Mouse (Mus musculus) layer of hippocampus, postnatal 25 days (tissue): Measurements from ENCODE around the gene Gm21887. TPM values are rescaled to one million over a fixed set of nuclear protein-coding genes. Genes with fewer than 3 reads are reported as not detected.
"Not testable (repeated sequence)": the region's sequence is repeated elsewhere in the genome, so short reads cannot be mapped to it uniquely, and the experiment has no call there.

Source experiments
- DNase-seq, 2 experiments: peaks; one replicate each; pipeline ENCODE4 v3.0.0; 2022; ENCODE audit warnings: mixed read lengths in 2 of 2, low spot score in 1 of 2; ENCODE audit errors: extremely low spot score in 1 of 2
- total RNA-seq, 2 experiments: library from RNA; stranded (reverse); gene quantifications; 2 replicates each; pipeline ENCODE4 v1.2.3; 2021

Gene Gm21887
- total RNA-seq, 2 experiments from 2014 or later: 65.7 to 260 TPM

DNA sequence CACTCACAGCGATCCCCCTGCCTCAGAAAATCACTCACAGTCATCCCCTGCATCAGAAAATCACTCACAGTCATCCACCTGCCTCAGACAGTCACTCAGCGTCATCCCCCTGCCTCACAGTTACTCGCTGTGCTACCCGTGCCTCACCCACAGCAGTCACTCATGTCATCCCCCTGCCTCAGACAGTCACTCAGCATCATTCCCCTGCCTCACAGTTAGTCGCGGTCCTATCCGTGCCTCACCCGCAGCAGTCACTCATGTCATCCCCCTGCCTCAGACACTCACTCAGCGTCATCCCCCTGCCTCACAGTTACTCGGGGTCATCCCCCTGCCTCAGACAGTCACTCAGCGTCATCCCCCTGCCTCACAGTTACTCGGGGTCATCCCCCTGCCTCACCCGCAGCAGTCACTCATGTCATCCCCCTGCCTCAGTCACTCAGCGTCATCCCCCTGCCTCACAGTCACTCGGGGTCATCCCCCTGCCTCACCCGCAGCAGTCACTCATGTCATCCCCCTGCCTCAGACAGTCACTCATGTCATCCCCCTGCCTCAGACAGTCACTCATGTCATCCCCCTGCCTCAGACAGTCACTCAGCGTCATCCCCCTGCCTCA is 13.4 kb upstream of the Gm21887 start:
- DNase-seq: peak in 1 of 2 experiments; percentile 55

DNA sequence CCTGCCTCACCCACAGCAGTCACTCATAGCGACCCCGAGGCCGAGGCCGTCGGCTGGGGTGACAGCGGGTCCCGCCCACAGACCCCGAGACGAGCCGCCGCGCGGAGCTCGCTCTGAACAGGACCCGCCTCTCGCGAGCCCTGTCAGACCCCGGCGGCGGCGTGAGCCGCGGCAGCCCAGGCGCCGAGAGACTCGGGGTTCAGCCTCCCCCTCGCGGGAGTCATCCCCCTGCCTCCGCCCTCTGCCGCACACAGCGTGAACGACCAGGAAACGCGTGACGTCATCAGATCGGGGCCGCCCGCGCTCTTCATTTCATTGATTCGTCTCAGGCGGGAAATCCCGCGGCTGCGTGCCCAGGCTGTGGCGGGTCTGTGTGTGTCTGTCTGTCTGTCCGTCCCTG is 12.5 kb upstream of the Gm21887 start:
- peak; percentile 84 to 90 for DNase-seq

DNA sequence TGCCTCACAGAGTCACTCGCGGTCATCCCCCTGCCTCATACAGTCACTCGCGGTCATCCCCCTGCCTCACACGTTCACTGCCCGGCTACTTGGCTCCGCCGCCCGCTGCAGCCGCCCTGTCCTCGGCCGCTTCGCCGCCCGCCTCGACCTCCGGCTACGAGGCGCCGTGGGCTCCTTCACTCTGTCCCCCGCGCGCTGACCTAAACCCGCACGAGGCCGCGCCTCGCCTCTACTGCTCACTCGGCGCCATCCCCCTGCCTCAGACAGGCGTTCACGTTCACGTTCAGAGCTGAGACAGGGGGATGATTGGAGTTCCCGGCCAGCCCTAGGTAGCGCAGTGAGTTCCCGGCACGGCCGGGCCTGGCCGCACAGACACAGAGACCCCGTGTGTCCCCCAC is 12.0 kb upstream of the Gm21887 start:
- DNase-seq: peak in 1 of 2 experiments; percentile 53

DNA sequence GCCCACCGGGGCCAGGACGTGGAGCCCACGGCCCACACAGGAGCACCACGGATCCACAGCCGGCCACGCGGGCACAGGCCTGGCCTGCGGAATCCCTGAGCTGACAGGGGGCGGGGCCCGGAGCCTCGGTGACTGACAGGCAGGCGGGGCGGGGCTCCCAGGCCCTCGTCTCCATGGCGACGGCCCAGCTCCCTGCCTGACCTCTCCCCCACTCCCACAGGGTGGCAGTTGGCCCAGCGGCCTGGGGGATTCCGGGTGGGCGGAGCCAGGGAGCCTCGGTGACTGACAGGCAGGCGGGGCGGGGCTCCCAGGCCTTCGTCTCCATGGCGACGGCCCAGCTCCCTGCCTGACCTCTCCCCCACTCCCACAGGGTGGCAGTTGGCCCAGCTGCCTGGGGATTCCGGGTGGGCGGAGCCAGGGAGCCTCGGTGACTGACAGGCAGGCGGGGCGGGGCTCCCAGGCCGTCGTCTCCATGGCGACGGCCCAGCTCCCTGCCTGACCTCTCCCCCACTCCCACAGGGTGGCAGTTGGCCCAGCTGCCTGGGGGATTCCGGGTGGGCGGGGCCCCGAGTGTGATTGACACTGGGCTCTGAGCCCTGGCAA is 11.5 kb upstream of the Gm21887 start:
- DNase-seq: peak; percentile 100

DNA sequence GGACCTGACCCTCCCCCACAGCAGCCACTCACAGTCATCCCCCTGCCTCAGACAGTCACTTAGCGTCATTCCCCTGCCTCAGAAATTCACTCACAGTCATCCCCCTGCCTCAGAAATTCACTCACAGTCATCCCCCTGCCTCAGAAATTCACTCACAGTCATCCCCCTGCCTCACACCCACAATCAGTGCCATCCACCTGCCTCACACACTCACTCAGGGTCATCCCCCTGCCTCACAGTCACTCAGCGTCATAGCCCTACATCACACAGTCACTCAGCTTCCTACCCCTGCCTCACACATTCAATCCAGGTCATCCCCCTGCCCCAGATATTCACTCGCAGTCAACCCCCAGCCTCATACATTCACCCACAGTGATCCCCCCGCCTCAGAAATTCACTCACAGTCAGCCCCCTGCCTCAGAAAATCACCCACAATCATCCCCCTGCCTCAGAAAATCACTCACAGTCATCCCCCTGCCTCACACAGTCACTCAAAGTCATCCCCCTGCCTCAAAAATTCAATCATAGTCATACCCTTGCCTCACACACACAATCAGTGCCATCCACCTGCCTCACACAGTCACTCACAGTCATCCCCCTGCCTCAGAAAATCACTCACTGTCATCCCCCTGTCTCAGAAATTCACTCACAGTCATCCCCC is 10.8 kb upstream of the Gm21887 start:
- DNase-seq: not testable (repeated sequence)

DNA sequence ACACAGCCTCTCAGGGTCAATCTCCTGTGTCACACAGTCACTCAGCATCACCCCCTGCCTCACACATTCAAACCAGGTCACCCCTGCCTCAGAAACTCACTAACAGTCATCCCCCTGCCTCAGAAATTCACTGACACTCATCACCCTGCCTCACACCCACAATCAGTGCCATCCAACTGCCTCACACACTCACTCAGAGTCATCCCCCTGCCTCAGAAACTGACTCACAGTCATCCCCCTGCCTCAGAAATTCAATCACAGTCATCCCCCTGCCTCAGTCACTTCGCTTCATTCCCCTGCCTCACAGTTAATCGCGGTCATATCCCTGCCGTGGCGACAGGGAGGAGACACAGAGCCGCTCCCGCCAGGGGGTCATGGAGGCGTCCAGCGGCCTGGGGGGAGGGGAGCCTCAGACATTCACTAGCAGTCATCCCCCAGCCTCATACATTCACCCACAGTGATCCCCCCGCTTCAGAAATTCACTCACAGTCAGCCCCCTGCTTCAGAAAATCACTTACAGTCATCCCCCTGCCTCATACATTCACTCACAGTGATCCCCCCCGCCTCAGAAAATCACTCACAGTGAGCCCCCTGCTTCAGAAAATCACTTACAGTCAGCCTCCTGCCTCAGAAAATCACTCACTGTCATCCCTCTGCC is 10.1 kb upstream of the Gm21887 start:
- peak in 1 of 2 experiments; percentile 56 for DNase-seq

DNA sequence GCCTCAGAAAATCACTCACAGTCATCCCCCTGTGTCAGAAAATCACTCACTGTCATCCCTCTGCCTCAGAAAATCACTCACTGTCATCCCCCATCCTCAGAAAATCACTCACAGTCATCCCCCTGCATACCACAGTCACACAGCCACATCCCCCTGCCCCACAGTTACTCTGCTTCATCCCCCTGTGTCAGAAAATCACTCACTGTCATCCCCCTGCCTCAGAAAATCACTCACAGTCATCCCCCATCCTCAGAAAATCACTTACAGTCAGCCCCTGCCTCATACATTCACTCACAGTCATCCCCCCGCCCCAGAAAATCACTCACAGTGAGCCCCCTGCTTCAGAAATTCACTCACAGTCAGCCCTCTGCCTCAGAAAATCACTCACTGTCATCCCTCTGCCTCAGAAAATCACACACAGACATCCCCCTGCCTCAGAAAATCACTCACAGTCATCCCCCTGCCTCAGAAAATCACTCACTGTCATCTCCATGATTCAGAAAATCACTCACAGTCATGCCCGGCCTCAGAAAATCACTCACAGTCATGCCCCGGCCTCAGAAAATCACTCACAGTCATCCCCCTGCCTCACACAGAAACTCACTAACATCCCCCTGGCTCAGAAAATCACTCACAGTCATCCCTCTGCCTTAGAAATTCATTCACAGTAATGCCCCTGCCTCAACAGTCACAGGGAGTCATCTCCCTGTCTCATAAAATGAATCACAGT is 9.4 kb upstream of the Gm21887 start:
- not testable (repeated sequence) for DNase-seq

DNA sequence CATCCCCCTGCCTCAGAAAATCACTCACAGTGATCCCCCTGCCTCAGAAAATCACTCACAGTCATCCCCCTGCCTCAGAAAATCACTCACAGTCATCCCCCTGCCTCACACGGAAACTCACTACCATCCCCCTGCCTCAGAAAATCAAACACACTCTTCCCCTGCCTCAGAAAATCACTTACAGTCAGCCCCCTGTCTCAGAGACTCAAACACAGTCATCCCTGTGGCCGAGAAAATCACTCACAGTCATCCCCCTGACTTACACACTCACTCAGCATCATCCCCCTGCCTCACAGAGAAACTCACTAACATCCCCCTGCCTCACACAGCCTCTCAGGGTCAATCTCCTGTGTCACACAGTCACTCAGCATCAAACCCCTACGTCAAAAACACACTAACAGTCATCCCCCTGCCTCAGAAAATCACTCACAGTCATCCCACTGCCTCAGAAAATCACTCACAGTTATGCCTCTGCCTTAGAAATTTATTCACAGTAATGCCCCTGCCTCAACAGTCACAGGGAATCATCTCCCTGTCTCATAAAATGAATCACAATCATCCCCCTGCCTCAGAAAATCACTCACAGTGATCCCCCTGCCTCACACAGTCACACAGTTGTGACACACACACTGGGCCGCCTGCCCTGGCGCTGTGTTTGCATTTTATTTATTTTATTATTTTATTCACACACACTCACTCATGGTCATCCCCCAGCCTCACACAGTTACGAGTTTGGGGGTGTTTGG is 8.6 kb upstream of the Gm21887 start:
- not testable (repeated sequence) for DNase-seq

DNA sequence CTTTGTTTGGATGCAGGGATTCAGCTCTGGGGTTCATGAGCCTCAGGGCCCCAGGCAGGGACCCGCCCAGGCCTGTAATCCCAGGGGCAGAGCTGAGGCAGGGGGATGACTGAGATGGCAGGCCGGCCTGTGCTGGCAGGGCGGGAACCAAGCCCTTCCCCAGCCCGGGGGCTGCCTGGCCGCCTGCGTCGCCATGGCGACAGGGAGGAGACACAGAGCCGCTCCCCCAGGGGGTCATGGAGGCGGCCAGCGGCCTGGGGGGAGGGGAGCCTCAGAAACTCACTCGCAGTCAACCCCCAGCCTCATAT is 8.1 kb upstream of the Gm21887 start:
- DNase-seq: not testable (repeated sequence)

DNA sequence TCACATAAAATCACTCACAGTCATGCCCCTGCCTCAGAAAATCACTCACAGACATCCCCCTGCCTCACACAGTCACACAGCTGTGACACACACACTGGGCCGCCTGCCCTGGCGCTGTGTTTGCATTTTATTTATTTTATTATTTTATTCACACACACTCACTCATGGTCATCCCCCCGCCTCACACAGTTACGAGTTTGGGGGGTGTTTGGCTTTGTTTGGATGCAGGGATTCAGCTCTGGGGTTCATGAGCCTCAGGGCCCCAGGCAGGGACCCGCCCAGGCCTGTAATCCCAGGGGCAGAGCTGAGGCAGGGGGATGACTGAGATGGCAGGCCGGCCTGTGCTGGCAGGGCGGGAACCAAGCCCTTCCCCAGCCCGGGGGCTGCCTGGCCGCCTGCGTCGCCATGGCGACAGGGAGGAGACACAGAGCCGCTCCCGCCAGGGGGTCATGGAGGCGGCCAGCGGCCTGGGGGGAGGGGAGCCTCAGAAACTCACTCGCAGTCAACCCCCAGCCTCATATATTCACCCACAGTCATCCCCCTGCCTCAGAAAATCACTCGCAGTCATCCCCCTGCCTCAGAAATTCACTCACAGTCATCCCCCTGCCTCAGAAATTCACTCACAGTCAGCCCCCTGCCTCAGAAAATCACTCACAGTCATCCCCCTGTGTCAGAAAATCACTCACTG is 6.8 kb upstream of the Gm21887 start:
- peak in 1 of 2 experiments; percentile 57 for DNase-seq

DNA sequence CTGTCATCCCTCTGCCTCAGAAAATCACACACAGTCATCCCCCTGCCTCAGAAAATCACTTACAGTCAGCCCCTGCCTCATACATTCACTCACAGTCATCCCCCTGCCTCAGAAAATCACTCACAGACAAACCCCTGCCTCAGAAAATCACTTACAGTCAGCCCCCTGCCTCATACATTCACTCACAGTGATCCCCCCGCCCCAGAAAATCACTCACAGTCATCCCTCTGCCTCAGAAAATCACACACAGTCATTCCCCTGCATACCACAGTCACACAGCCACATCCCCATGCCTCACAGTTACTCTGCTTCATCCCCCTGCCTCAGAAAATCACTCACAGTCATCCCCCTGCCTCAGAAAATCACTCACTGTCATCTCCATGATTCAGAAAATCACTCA is 5.9 kb upstream of the Gm21887 start:
- DNase-seq: not testable (repeated sequence)

DNA sequence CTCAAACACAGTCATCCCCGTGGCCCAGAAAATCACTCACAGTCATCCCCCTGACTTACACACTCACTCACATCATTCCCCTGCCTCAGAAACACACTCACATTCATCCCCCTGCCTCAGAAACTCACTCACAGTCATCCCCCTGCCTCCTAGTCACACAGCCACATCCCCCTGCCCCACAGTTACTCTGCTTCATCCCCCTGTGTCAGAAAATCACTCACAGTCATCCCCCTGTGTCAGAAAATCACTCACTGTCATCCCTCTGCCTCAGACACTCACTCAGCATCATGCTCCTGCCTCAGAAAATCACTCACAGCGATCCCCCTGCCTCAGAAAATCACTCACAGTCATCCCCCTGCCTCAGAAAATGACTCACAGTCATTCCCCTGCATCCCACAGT is 5.2 kb upstream of the Gm21887 start:
- DNase-seq: not testable (repeated sequence)

DNA sequence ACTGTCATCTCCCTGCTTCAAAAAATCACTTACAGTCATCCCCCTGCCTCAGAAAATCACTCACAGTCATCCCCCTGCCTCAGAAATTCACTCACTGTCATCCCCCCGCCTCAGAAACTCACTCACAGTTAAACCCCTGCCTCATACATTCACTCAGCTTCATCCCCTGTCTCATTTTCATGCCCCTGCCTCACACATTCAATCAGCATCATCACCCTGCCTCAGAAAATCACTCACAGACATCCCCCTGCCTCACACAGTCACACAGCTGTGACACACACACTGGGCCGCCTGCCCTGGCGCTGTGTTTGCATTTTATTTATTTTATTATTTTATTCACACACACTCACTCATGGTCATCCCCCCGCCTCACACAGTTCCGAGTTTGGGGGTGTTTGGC is 4.7 kb upstream of the Gm21887 start:
- not testable (repeated sequence) for DNase-seq

DNA sequence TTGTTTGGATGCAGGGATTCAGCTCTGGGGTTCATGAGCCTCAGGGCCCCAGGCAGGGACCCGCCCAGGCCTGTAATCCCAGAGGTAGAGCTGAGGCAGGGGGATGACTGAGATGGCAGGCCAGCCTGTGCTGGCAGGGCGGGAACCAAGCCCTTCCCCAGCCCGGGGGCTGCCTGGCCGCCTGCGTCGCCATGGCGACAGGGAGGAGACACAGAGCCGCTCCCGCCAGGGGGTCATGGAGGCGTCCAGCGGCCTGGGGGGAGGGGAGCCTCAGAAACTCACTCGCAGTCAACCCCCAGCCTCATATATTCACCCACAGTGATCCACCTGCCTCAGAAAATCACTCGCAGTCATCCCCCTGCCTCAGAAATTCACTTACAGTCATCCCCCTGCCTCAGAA is 4.3 kb upstream of the Gm21887 start:
- peak in 1 of 2 experiments; percentile 44 for DNase-seq

DNA sequence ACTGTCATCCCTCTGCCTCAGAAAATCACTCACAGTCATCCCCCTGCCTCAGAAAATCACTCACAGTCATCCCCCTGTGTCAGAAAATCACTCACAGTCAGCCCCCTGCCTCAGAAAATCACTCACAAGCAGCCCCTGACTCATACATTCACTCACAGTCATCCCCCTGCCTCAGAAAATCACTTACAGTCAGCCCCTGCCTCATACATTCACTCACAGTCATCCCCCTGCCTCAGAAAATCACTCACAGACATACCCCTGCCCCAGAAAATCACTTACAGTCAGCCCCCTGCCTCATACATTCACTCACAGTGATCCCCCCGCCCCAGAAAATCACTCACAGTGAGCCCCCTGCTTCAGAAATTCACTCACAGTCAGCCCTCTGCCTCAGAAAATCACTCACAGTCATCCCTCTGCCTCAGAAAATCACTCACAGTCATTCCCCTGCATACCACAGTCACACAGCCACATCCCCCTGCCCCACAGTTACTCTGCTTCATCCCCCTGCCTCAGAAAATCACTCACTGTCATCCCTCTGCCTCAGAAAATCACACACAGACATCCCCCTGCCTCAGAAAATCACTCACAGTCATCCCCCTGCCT is 3.7 kb upstream of the Gm21887 start:
- not testable (repeated sequence) for DNase-seq

DNA sequence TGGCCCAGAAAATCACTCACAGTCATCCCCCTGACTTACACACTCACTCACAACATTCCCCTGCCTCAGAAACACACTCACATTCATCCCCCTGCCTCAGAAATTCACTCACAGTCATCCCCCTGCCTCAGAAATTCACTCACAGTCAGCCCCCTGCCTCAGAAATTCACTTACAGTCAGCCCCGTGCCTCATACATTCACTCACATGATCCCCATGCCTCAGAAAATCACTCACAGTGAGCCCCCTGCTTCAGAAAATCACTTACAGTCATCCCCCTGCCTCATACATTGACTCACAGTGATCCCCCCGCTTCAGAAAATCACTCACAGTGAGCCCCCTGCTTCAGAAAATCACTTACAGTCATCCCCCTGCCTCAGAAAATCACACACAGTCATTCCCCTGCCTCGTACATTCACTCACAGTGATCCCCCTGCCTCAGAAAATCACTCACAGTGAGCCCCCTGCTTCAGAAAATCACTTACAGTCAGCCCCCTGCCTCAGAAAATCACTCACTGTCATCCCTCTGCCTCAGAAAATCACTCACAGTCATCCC is 2.7 kb upstream of the Gm21887 start:
- DNase-seq: not testable (repeated sequence)

DNA sequence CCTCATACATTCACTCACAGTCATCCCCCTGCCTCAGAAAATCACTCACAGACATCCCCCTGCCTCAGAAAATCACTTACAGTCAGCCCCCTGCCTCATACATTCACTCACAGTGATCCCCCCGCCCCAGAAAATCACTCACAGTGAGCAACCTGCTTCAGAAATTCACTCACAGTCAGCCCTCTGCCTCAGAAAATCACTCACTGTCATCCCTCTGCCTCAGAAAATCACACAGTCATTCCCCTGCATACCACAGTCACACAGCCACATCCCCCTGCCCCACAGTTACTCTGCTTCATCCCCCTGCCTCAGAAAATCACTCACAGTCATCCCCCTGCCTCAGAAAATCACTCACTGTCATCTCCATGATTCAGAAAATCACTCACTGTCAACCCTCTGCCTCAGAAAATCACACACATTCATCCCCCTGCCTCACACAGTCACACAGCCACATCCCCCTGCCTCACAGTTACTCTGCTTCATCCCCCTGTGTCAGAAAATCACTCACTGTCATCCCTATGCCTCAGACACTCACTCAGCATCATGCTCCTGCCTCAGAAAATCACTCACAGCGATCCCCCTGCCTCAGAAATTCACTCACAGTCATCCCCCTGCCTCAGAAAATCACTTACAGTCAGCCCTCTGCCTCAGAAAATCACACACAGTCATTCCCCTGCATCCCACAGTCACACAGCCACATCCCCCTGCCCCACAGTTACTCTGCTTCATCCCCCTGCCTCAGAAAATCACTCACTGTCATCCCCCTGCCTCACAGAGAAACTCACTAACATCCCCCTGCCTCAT is 1.9 kb upstream of the Gm21887 start:
- DNase-seq: peak in 1 of 2 experiments; percentile 21

DNA sequence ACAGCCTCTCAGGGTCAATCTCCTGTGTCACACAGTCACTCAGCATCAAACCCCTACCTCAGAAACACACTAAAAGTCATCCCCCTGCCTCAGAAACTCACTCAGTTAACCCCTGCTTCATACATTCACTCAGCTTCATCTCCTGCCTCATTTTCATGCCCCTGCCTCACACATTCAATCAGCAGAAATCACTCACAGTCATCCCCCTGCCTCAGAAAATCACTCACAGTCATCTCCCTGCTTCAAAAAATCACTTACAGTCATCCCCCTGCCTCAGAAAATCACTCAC is 1.3 kb upstream of the Gm21887 start:
- DNase-seq: not testable (repeated sequence)
